In the genomic region with DNA sequence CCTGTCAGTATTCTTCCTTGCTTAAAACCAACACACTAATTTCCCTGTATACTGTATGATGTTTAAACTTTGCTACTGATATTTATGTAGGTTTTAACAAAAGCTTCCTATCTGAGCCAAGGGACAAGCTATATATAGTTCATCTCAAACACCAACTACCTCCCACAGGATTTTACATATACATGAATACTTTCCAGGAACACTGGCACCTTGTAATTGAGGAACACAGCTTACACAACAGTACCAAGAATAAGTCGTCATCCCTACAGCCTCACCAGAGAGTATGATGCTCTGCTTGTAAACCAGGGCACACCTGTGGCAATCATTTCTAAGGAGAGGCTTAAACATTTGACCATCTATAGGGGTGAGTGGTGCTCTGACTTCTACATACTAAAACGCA, we compare ENCODE assay signal across 30 mouse cellular contexts. TPM values are rescaled to one million over a fixed set of nuclear protein-coding genes. Genes with fewer than 3 reads are reported as not detected.
"Had no signal": no experiment of that assay in that cellular context is flagged by ENCODE, and none has a peak within 500 bp of the region (broad histone marks: within the 10 kb centered on the region; RNA-seq: fewer than 3 reads in every experiment).

No protein-coding gene starts in this region.

- ATAC-seq: forebrain, postnatal 0 days; hindbrain, embryonic 16.5 days; intestine, embryonic 16.5 days had no signal

- H3K27me3 ChIP-seq: hindbrain, embryonic 12.5 days; kidney, embryonic 15.5 days; liver, embryonic 15.5 days had no signal

- DNase-seq: forebrain, postnatal 0 days; gastrocnemius, postnatal 14 days; gastrocnemius, postnatal 36 days; heart, adult 11 months; heart, postnatal 10 days; heart, postnatal 4 days; kidney, adult 11 months; kidney, adult 2 months; kidney, adult 9 months; kidney, postnatal 14 days; kidney, postnatal 36 days; layer of hippocampus, adult 9-11 months; layer of hippocampus, postnatal 36 days had no signal

- H3K27ac ChIP-seq: hindbrain, embryonic 12.5 days; hindbrain, embryonic 14.5 days; kidney, embryonic 15.5 days; kidney, postnatal 0 days; liver, embryonic 15.5 days had no signal

- H3K9ac ChIP-seq: forebrain, postnatal 0 days; liver, embryonic 15.5 days had no signal

- H3K9me3 ChIP-seq: heart, embryonic 10.5 days; heart, embryonic 12.5 days; hindbrain, embryonic 10.5 days; hindbrain, embryonic 12.5 days; kidney, embryonic 15.5 days; liver, embryonic 15.5 days had no signal

RNA-seq across cellular contexts. Expression of gene Pkd1l3, which starts 7.6 kb away (rescaled TPM):
- total RNA-seq: heart, postnatal 25 days; heart, postnatal 4 days; liver, adult 2 months had no signal
- polyA plus RNA-seq: heart, embryonic 14.5 days; kidney, postnatal 0 days; liver, adult 2 months had no signal

RNA-seq across cellular contexts. Expression of gene Hp, which starts 27.8 kb away (rescaled TPM):
- total RNA-seq: layer of hippocampus, adult 18-20 months; layer of hippocampus, postnatal 14 days; layer of hippocampus, postnatal 36 days; left cerebral cortex, postnatal 14 days; left cerebral cortex, postnatal 36 days had no signal
